Mouse (Mus musculus): ENCODE measurements around the gene Whrn. TPM values are rescaled to one million over a fixed set of nuclear protein-coding genes. Genes with fewer than 3 reads are reported as not detected.

Gene Whrn
- total and polyA plus RNA-seq, 2 experiments = 0.37 to 0.89 TPM

DNA sequence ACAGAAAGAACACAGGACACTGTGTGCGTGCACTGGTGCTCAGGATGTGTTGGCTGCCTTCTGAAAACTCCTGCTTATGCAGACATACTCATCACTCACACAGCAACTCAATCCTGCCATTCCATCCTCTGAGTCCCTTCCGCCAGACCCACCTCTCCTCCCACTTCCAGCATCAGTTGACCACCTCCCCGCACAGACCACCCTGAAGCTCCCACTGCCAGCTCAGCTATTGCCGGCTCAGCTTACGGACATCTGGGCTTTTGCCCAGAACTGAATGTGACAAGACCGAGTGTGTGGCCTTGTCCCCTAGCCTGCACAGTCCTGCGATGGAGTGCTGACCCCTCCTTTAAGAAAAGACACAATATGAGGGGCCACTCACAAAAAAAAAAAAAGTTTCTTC lies 55.5 kb downstream of the Whrn start:
- Histone ChIP-seq H3K27ac (replicated peaks; ENCODE audit: insufficient read depth, low read depth, low read length) (no peak overlapping the region), H3K27me3 (ENCODE audit: control insufficient read depth, insufficient read depth, low read length) (no peaks in the 10 kb centered on the region), H3K9ac (ENCODE audit: low read depth, low read length) (no peak overlapping the region), H3K4me1 (ENCODE audit: control insufficient read depth, insufficient read depth, low read length) (no peaks in the 10 kb centered on the region), H3K79me2 (ENCODE audit: control insufficient read depth, insufficient read depth, low read length) (no peaks in the 10 kb centered on the region), H3K36me3 (ENCODE audit: control insufficient read depth, insufficient read depth, low read length) (no peaks in the 10 kb centered on the region), H3K4me3 (ENCODE audit: insufficient read depth, low read depth, low read length) (no peak overlapping the region)
- TF ChIP-seq CTCF (IDR thresholded peaks at IDR 0.05; ENCODE audit: low read depth, low read length) (no peak), POLR2A (IDR thresholded peaks at IDR 0.05; ENCODE audit: extremely low read depth, insufficient read depth, low read length) (no peak)
- DNase-seq (ENCODE audit: extremely low read depth, low read depth, low spot score) = no peak
- WGBS = 88% methylated on average over 7 of the region's 7 CpGs

GRCm38 (mm10) chr4:63437968-63438367 lies 57.8 kb downstream of the Whrn start:
- no peaks in the 10 kb centered on the region for H3K79me2 ChIP-seq (ENCODE audit: control insufficient read depth, insufficient read depth, low read length)
- H3K27ac ChIP-seq (replicated peaks; ENCODE audit: insufficient read depth, low read depth, low read length) = no peak overlapping the region
- no peak overlapping the region for H3K9ac ChIP-seq (ENCODE audit: low read depth, low read length)
- TF ChIP-seq POLR2A (IDR thresholded peaks at IDR 0.05; ENCODE audit: extremely low read depth, insufficient read depth, low read length) (no peak), CTCF (IDR thresholded peaks at IDR 0.05; ENCODE audit: low read depth, low read length) (no peak)
- 89% methylated on average over 5 of the region's 5 CpGs for WGBS
- H3K36me3 ChIP-seq (ENCODE audit: control insufficient read depth, insufficient read depth, low read length) = no peaks in the 10 kb centered on the region
- H3K4me3 ChIP-seq (ENCODE audit: insufficient read depth, low read depth, low read length) = no peak overlapping the region
- H3K4me1 ChIP-seq (ENCODE audit: control insufficient read depth, insufficient read depth, low read length) = no peaks in the 10 kb centered on the region
- no peak for DNase-seq (ENCODE audit: extremely low read depth, low read depth, low spot score)
- H3K27me3 ChIP-seq (ENCODE audit: control insufficient read depth, insufficient read depth, low read length) = no peaks in the 10 kb centered on the region

GRCm38 (mm10) chr4:63437119-63437815 lies 58.5 kb downstream of the Whrn start:
- Histone ChIP-seq H3K27ac (replicated peaks; ENCODE audit: insufficient read depth, low read depth, low read length) (no peak overlapping the region), H3K27me3 (ENCODE audit: control insufficient read depth, insufficient read depth, low read length) (no peaks in the 10 kb centered on the region), H3K36me3 (ENCODE audit: control insufficient read depth, insufficient read depth, low read length) (no peaks in the 10 kb centered on the region), H3K79me2 (ENCODE audit: control insufficient read depth, insufficient read depth, low read length) (no peaks in the 10 kb centered on the region), H3K4me3 (ENCODE audit: insufficient read depth, low read depth, low read length) (no peak overlapping the region), H3K4me1 (ENCODE audit: control insufficient read depth, insufficient read depth, low read length) (no peaks in the 10 kb centered on the region), H3K9ac (ENCODE audit: low read depth, low read length) (no peak overlapping the region)
- 93% methylated on average over 16 of the region's 16 CpGs for WGBS
- TF ChIP-seq POLR2A (IDR thresholded peaks at IDR 0.05; ENCODE audit: extremely low read depth, insufficient read depth, low read length) (no peak), CTCF (IDR thresholded peaks at IDR 0.05; ENCODE audit: low read depth, low read length) (no peak)
- DNase-seq (ENCODE audit: extremely low read depth, low read depth, low spot score) = no peak

DNA sequence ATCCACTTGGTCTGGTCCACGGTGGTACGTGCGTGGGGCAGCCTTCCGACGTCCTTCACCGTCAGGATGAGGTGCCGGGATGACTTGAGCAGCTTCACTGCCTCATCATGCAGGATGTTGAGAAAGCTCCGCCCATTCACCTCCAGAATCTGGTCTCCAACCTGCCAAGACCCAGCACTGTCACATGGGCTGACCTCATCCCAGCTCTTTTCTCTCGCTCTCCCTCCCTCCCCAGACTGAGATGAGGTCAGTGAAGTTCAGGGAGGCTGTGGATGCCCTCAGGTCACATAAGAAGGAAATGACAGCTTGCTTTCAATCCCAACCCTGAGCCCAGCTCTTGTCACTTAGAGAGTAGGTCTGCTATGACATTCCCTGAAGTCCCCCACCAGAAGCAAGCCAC lies 60.4 kb downstream of the Whrn start:
- 76% methylated on average over 9 of the region's 9 CpGs for WGBS
- TF ChIP-seq CTCF (IDR thresholded peaks at IDR 0.05; ENCODE audit: low read depth, low read length) = no peak
- TF ChIP-seq POLR2A (IDR thresholded peaks at IDR 0.05; ENCODE audit: extremely low read depth, insufficient read depth, low read length) = no peak
- Histone ChIP-seq H3K36me3 (ENCODE audit: control insufficient read depth, insufficient read depth, low read length) (no peaks in the 10 kb centered on the region), H3K9ac (ENCODE audit: low read depth, low read length) (no peak overlapping the region), H3K4me1 (ENCODE audit: control insufficient read depth, insufficient read depth, low read length) (no peaks in the 10 kb centered on the region), H3K79me2 (ENCODE audit: control insufficient read depth, insufficient read depth, low read length) (no peaks in the 10 kb centered on the region), H3K4me3 (ENCODE audit: insufficient read depth, low read depth, low read length) (no peak overlapping the region), H3K27me3 (ENCODE audit: control insufficient read depth, insufficient read depth, low read length) (no peaks in the 10 kb centered on the region), H3K27ac (replicated peaks; ENCODE audit: insufficient read depth, low read depth, low read length) (no peak overlapping the region)
- no peak for DNase-seq (ENCODE audit: extremely low read depth, low read depth, low spot score)

- TF ChIP-seq POLR2A (IDR thresholded peaks at IDR 0.05; ENCODE audit: extremely low read depth, insufficient read depth, low read length) (no peak), CTCF (IDR thresholded peaks at IDR 0.05; ENCODE audit: low read depth, low read length) (no peak)
- Histone ChIP-seq H3K27me3 (ENCODE audit: control insufficient read depth, insufficient read depth, low read length) (no peaks in the 10 kb centered on the region), H3K27ac (replicated peaks; ENCODE audit: insufficient read depth, low read depth, low read length) (no peak overlapping the region), H3K36me3 (ENCODE audit: control insufficient read depth, insufficient read depth, low read length) (no peaks in the 10 kb centered on the region), H3K9ac (ENCODE audit: low read depth, low read length) (no peak overlapping the region), H3K4me1 (ENCODE audit: control insufficient read depth, insufficient read depth, low read length) (no peaks in the 10 kb centered on the region), H3K79me2 (ENCODE audit: control insufficient read depth, insufficient read depth, low read length) (no peaks in the 10 kb centered on the region), H3K4me3 (ENCODE audit: insufficient read depth, low read depth, low read length) (no peak overlapping the region)
- WGBS = 86% methylated on average over 5 of the region's 5 CpGs
- no peak for DNase-seq (ENCODE audit: extremely low read depth, low read depth, low spot score)
Measured at GRCm38 (mm10) chr4:63431098-63431497, 64.7 kb downstream of the Whrn start.

- H3K9ac ChIP-seq (ENCODE audit: low read depth, low read length) = no peak overlapping the region
- no peaks in the 10 kb centered on the region for H3K36me3 ChIP-seq (ENCODE audit: control insufficient read depth, insufficient read depth, low read length)
- no peaks in the 10 kb centered on the region for H3K4me1 ChIP-seq (ENCODE audit: control insufficient read depth, insufficient read depth, low read length)
- no peak for DNase-seq (ENCODE audit: extremely low read depth, low read depth, low spot score)
- H3K27me3 ChIP-seq (ENCODE audit: control insufficient read depth, insufficient read depth, low read length) = no peaks in the 10 kb centered on the region
- no peak overlapping the region for H3K4me3 ChIP-seq (ENCODE audit: insufficient read depth, low read depth, low read length)
- no peaks in the 10 kb centered on the region for H3K79me2 ChIP-seq (ENCODE audit: control insufficient read depth, insufficient read depth, low read length)
- 40% methylated on average over 3 of the region's 3 CpGs for WGBS
- TF ChIP-seq CTCF (IDR thresholded peaks at IDR 0.05; ENCODE audit: low read depth, low read length) = no peak
- no peak for TF ChIP-seq POLR2A (IDR thresholded peaks at IDR 0.05; ENCODE audit: extremely low read depth, insufficient read depth, low read length)
- no peak overlapping the region for H3K27ac ChIP-seq (replicated peaks; ENCODE audit: insufficient read depth, low read depth, low read length)
Measured at GRCm38 (mm10) chr4:63430357-63430756, 65.4 kb downstream of the Whrn start.
